Comparison of ENCODE assay signal across 18 mouse cellular contexts in the genomic region with DNA sequence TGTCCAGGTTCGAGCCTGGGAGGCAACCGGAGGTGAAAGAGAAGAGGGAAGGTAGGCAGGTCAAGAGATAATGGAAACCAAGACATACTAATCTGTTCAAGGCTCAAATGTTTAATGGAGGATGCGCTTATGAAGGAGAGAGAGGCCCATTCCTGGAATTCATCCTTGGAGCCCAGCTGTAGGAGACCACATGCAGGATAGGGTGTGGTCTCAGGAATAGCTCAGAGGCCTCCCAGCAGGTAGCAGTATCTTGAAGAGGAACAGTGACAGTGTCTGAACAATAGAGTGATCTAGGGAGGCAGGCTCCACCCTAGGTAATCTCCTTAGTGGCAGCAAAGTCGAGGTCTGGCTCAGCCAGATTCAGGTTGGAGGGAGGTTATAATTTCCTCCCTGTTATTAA.
"Had no signal": no experiment of that assay in that cellular context is flagged by ENCODE, and none has a peak within 500 bp of the region (broad histone marks: within the 10 kb centered on the region; RNA-seq: fewer than 3 reads in every experiment).

No protein-coding gene starts in this region.

- DNase-seq: gastrocnemius, adult 2 months; gastrocnemius, postnatal 10 days; gastrocnemius, postnatal 25 days; heart, adult 18-20 months; heart, postnatal 10 days; heart, postnatal 4 days; kidney, adult 18-20 months; kidney, adult 8-10 months; kidney, postnatal 14 days; kidney, postnatal 36 days; layer of hippocampus, adult 9-11 months; layer of hippocampus, postnatal 36 days; left cerebral cortex, postnatal 4 days had no signal

- ATAC-seq: hindbrain, embryonic 16.5 days; inflammation-experienced regulatory T-cells, adult 6 months; intestine, embryonic 15.5 days; intestine, postnatal 0 days; liver, embryonic 12.5 days had no signal
